Mouse (Mus musculus) ES-E14 (cell line): ENCODE measurements around the gene Phf21a. TPM values are rescaled to one million over a fixed set of nuclear protein-coding genes. Genes with fewer than 3 reads are reported as not detected.

ENCODE experiments used
- DNase-seq: peaks from one replicate; pipeline ENCODE4 v3.0.0-alpha.2; 2013; ENCODE audit warnings: low read depth, low spot score
- H3K27ac ChIP-seq: 2 replicates; pipeline ENCODE4 v1.5.1; 2012; ENCODE audit warnings: low read depth, mild to moderate bottlenecking, low read length, moderate library complexity, mixed read lengths; ENCODE audit not compliant: poor library complexity, insufficient read depth, severe bottlenecking
- H3K36me3 ChIP-seq: 2 replicates; pipeline ENCODE4 v1.6.1; 2012; ENCODE audit warnings: mild to moderate bottlenecking, low read length, moderate library complexity, mixed read lengths; ENCODE audit not compliant: control insufficient read depth, poor library complexity, insufficient read depth, severe bottlenecking
- H3K4me1 ChIP-seq, 2 experiments: fragments of 150-350 bp in 1 of 2; sonication (generic) in 1 of 2; 2 replicates each; pipeline ENCODE4 v1.6.1; 2012; ENCODE audit warnings: low read length in 2 of 2, mild to moderate bottlenecking in 1 of 2, mixed read lengths in 1 of 2; ENCODE audit not compliant: control insufficient read depth in 2 of 2, insufficient read depth in 2 of 2, poor library complexity in 1 of 2
- H3K4me3 ChIP-seq, 2 experiments: fragments of 150-350 bp in 1 of 2; sonication (generic) in 1 of 2; 2 replicates each; pipeline ENCODE4 v1.5.1; 2012; ENCODE audit warnings: low read length in 2 of 2, low read depth in 1 of 2, mild to moderate bottlenecking in 1 of 2, mixed read lengths in 1 of 2; ENCODE audit not compliant: insufficient read depth in 1 of 2, poor library complexity in 1 of 2, severe bottlenecking in 1 of 2
- H3K9ac ChIP-seq: 2 replicates; pipeline ENCODE4 v1.6.1; 2012; ENCODE audit warnings: low read depth, mild to moderate bottlenecking, low read length, mixed read lengths; ENCODE audit not compliant: poor library complexity, insufficient read depth, severe bottlenecking
- H3K9me3 ChIP-seq: fragments of 150-350 bp; sonication (generic); 2 replicates; pipeline ENCODE4 v1.6.1; 2012; ENCODE audit warnings: low read depth, mild to moderate bottlenecking, low read length; ENCODE audit not compliant: control insufficient read depth, insufficient read depth
- CHD2 ChIP-seq: IDR thresholded peaks from 2 replicates; pipeline ENCODE4 v1.6.1; 2014; ENCODE audit warnings: mild to moderate bottlenecking, low read depth, low read length, inconsistent platforms
- HCFC1 ChIP-seq: IDR thresholded peaks from 2 replicates; pipeline ENCODE4 v1.6.1; 2012; ENCODE audit warnings: low read length, inconsistent platforms, borderline replicate concordance; ENCODE audit not compliant: insufficient read depth
- MAFK ChIP-seq: IDR thresholded peaks from 2 replicates; pipeline ENCODE4 v1.6.1; 2014; ENCODE audit warnings: mild to moderate bottlenecking, low read depth, low read length, inconsistent platforms; ENCODE audit not compliant: insufficient read depth
- ZC3H11A ChIP-seq: IDR thresholded peaks from 2 replicates; pipeline ENCODE4 v1.6.1; 2012; ENCODE audit warnings: low read depth, mild to moderate bottlenecking, inconsistent platforms, low read length, borderline replicate concordance
- ZNF384 ChIP-seq: IDR thresholded peaks from 2 replicates; pipeline ENCODE4 v1.6.1; 2012; ENCODE audit warnings: low read depth, low read length, inconsistent platforms
- in situ Hi-C, 2 experiments: fragments of 600-800 bp; cut with MboI; formaldehyde crosslinking; loops; one replicate each; pipeline ENCODE4 v1.15.1; 2025; ENCODE audit warnings: low sequenced_read_pairs in 2 of 2, inconsistent platforms in 1 of 2; ENCODE audit not compliant: unreplicated experiment in 2 of 2
- total RNA-seq: library from RNA; depleted of rRNA; stranded (reverse); fragments of 300-350 nt; gene quantifications from 2 replicates; pipeline ENCODE4 v1.2.3, GENCODE M21; 2012

Gene Phf21a
- total RNA-seq, 1 experiment: 23.5 TPM

GRCm38 (mm10) chr2:92314031-92314430 lies 221.1 kb downstream of the Phf21a start:
- Histone ChIP-seq H3K27ac (no peak overlapping the region), H3K4me3 (no peak overlapping the region), H3K9me3 (no peaks in the 10 kb centered on the region), H3K36me3 (no peaks in the 10 kb centered on the region; the same call in 1 of the 2 replicates), H3K9ac (no peak overlapping the region), H3K4me1 (no peaks in the 10 kb centered on the region)
- TF ChIP-seq MAFK: no peak
- TF ChIP-seq HCFC1: no peak
- TF ChIP-seq ZNF384: no peak
- TF ChIP-seq CHD2: no peak
- no peak for TF ChIP-seq ZC3H11A
- no peak for DNase-seq
- in situ Hi-C loops: no loop called here

- no peaks in the 10 kb centered on the region for H3K4me1 ChIP-seq
- no peaks in the 10 kb centered on the region for H3K9me3 ChIP-seq
- H3K27ac ChIP-seq: no peak overlapping the region
- no peak overlapping the region for H3K4me3 ChIP-seq
- TF ChIP-seq HCFC1: no peak
- no peak for TF ChIP-seq ZNF384
- no peak for TF ChIP-seq ZC3H11A
- no peak for TF ChIP-seq MAFK
- no peak for TF ChIP-seq CHD2
- no peak for DNase-seq
- H3K36me3 ChIP-seq: no peaks in the 10 kb centered on the region; the same call in 1 of the 2 replicates
- no peak overlapping the region for H3K9ac ChIP-seq
- in situ Hi-C loops: no loop called here
Observed at GRCm38 (mm10) chr2:92316652-92317051, 223.7 kb downstream of the Phf21a start.

GRCm38 (mm10) chr2:92317228-92317627 lies 224.3 kb downstream of the Phf21a start:
- H3K9me3 ChIP-seq: no peaks in the 10 kb centered on the region
- H3K4me3 ChIP-seq: no peak overlapping the region
- no peak for TF ChIP-seq CHD2
- no peak for TF ChIP-seq ZNF384
- TF ChIP-seq ZC3H11A: no peak
- TF ChIP-seq HCFC1: no peak
- TF ChIP-seq MAFK: no peak
- in situ Hi-C loops: no loop called here
- H3K9ac ChIP-seq: no peak overlapping the region
- H3K27ac ChIP-seq: no peak overlapping the region
- no peaks in the 10 kb centered on the region; the same call in 1 of the 2 replicates for H3K36me3 ChIP-seq
- no peak for DNase-seq
- H3K4me1 ChIP-seq: no peaks in the 10 kb centered on the region

- Histone ChIP-seq H3K9me3 (no peaks in the 10 kb centered on the region), H3K4me1 (no peaks in the 10 kb centered on the region), H3K27ac (no peak overlapping the region), H3K9ac (no peak overlapping the region), H3K36me3 (peaks cover 4% of the 10 kb centered on the region; the same call in 1 of the 2 replicates), H3K4me3 (no peak overlapping the region)
- DNase-seq: peak; percentile 27
- TF ChIP-seq MAFK: no peak
- TF ChIP-seq CHD2: no peak
- 0 out of 2 replicates have a peak, but pooled peaks have one; percentile 28 for TF ChIP-seq ZC3H11A
- no peak for TF ChIP-seq HCFC1
- TF ChIP-seq ZNF384: no peak
- in situ Hi-C loops: no loop called here
Observed at GRCm38 (mm10) chr2:92322669-92323068, 229.8 kb downstream of the Phf21a start.

- H3K9ac ChIP-seq: no peak overlapping the region
- peaks cover 0 to 3% of the 10 kb centered on the region in 2 experiments; a peak in 1 of 4 replicates for H3K4me1 ChIP-seq
- H3K27ac ChIP-seq: no peak overlapping the region
- no peak overlapping the region for H3K4me3 ChIP-seq
- TF ChIP-seq MAFK: no peak
- TF ChIP-seq CHD2: no peak
- TF ChIP-seq ZC3H11A: no peak
- TF ChIP-seq HCFC1: no peak
- no peak for TF ChIP-seq ZNF384
- in situ Hi-C loops: loop anchor here in 1 of 2 experiments (25.0 kb wide), 1 partner anchor 338 kb away; the partner anchor contains the start of gene Dgkz
- H3K36me3 ChIP-seq: peaks cover 11% of the 10 kb centered on the region; the same call in 1 of the 2 replicates
- no peak for DNase-seq
- no peaks in the 10 kb centered on the region for H3K9me3 ChIP-seq
Observed at GRCm38 (mm10) chr2:92325676-92326075, 232.8 kb downstream of the Phf21a start.
